ENCODE assay signal across 9 mouse cellular contexts in genomic region chr9:29410728-29411407, GRCm38 (mm10).
A peak's percentile ranks its signal among the peaks of the same experiment; 100 is the strongest.
DNase-seq lines count a peak whose midpoint lies in the region; ATAC-seq and TF ChIP-seq lines count a peak whose summit lies in the region.
"Had no signal": no experiment of that assay in that cellular context is flagged by ENCODE, and none has a peak within 500 bp of the region (broad histone marks: within the 10 kb centered on the region; RNA-seq: fewer than 3 reads in every experiment).

No protein-coding gene starts in this region.

- no peak for ATAC-seq in heart, embryonic 15.5 days (replicated peaks; ENCODE audit: insufficient number of reproducible peaks, insufficient read depth, low FRiP score, low read depth)
- no peak for ATAC-seq in forebrain, embryonic 16.5 days
- no peak for ATAC-seq in midbrain, embryonic 12.5 days (ENCODE audit: low FRiP score, low read depth)

- peak overlapping the region; percentile 67 for H3K4me3 ChIP-seq in heart, embryonic 15.5 days
- peak overlapping the region; percentile 92 for H3K4me3 ChIP-seq in cerebellum, adult 2 months (replicated peaks; ENCODE audit: insufficient read depth, low read depth, low read length)
- peak overlapping the region; percentile 61 for H3K4me3 ChIP-seq in forebrain, embryonic 16.5 days (replicated peaks; ENCODE audit: low read length)
- peak overlapping the region; percentile 51 for H3K4me3 ChIP-seq in midbrain, embryonic 12.5 days

- no peaks in the 10 kb centered on the region for H3K36me3 ChIP-seq in heart, embryonic 15.5 days
- H3K36me3 ChIP-seq in forebrain, embryonic 16.5 days (ENCODE audit: control insufficient read depth, insufficient read depth): no peaks in the 10 kb centered on the region
- H3K36me3 ChIP-seq in midbrain, embryonic 12.5 days: no peaks in the 10 kb centered on the region

- peak overlapping the region; percentile 60 for H3K9ac ChIP-seq in heart, embryonic 15.5 days
- peak overlapping the region; percentile 71 for H3K9ac ChIP-seq in forebrain, embryonic 16.5 days (replicated peaks; ENCODE audit: low read depth, low read length)
- peak overlapping the region; percentile 51 for H3K9ac ChIP-seq in midbrain, embryonic 12.5 days (replicated peaks)

- H3K4me2 ChIP-seq in heart, embryonic 15.5 days: peak overlapping the region; percentile 96
- H3K4me2 ChIP-seq in forebrain, embryonic 16.5 days (ENCODE audit: low read length): peak overlapping the region; percentile 98
- peak overlapping the region; percentile 96 for H3K4me2 ChIP-seq in midbrain, embryonic 12.5 days (replicated peaks)

- H3K9me3 ChIP-seq in heart, embryonic 15.5 days (replicated peaks): no peaks in the 10 kb centered on the region
- H3K9me3 ChIP-seq in forebrain, embryonic 16.5 days (ENCODE audit: control insufficient read depth, low read length): no peaks in the 10 kb centered on the region
- H3K9me3 ChIP-seq in midbrain, embryonic 12.5 days: no peaks in the 10 kb centered on the region

- peaks cover 16% of the 10 kb centered on the region for H3K4me1 ChIP-seq in heart, embryonic 15.5 days (replicated peaks)
- H3K4me1 ChIP-seq in cerebellum, adult 2 months (ENCODE audit: control insufficient read depth, insufficient read depth, low read length): peaks cover 15% of the 10 kb centered on the region; the same call in 1 of the 2 replicates
- H3K4me1 ChIP-seq in forebrain, embryonic 16.5 days (replicated peaks; ENCODE audit: control insufficient read depth, insufficient read depth, low read length): peaks cover 18% of the 10 kb centered on the region
- H3K4me1 ChIP-seq in midbrain, embryonic 12.5 days: peaks cover 8% of the 10 kb centered on the region; the same call in 1 of the 2 replicates

- WGBS in heart, embryonic 15.5 days: 41% methylated on average over 10 of the region's 10 CpGs
- WGBS in cerebellum, adult 2 months: 4% methylated on average over 10 of the region's 10 CpGs
- WGBS in forebrain, embryonic 16.5 days: 51% methylated on average over 10 of the region's 10 CpGs
- 54% methylated on average over 10 of the region's 10 CpGs for WGBS in midbrain, embryonic 12.5 days

- H3K27ac ChIP-seq in heart, embryonic 15.5 days: no peak overlapping the region
- H3K27ac ChIP-seq in cerebellum, adult 2 months (ENCODE audit: insufficient read depth, low read length): peak overlapping the region; percentile 85
- peak overlapping the region; percentile 76; the same call in 1 of the 2 replicates for H3K27ac ChIP-seq in forebrain, embryonic 16.5 days (ENCODE audit: low read length)
- no peak overlapping the region for H3K27ac ChIP-seq in midbrain, embryonic 12.5 days (replicated peaks)

- peak; percentile 3; the same call in 1 of the 2 replicates for TF ChIP-seq POLR2A in cerebellum, adult 2 months (IDR thresholded peaks at IDR 0.05; ENCODE audit: borderline replicate concordance, insufficient read depth, low read length)

- no peak for DNase-seq in heart, postnatal 10 days
- peak; percentile 70 to 74 for DNase-seq in cerebellum, adult 2 months
- no peak for DNase-seq in left cerebral cortex, adult 9 months (ENCODE audit: low spot score in 2 of 2)
- DNase-seq in thymus, postnatal 10 days (ENCODE audit: low spot score in 2 of 2): no peak
- DNase-seq in lung, postnatal 10 days: no peak

- H3K27me3 ChIP-seq in heart, embryonic 15.5 days: peaks cover 24% of the 10 kb centered on the region
- no peaks in the 10 kb centered on the region for H3K27me3 ChIP-seq in cerebellum, adult 2 months (ENCODE audit: control insufficient read depth, insufficient read depth, low read length)
- peaks cover 25% of the 10 kb centered on the region for H3K27me3 ChIP-seq in forebrain, embryonic 16.5 days (replicated peaks; ENCODE audit: control insufficient read depth, insufficient read depth, low read length)
- H3K27me3 ChIP-seq in midbrain, embryonic 12.5 days: peaks cover 36% of the 10 kb centered on the region
- H3K27me3 ChIP-seq: CH12.LX had no signal

- intact Hi-C loops in heart, postnatal 10 days (cut with DNase I): loop anchor here (1.0 to 5.0 kb wide), 2 partner anchors 47 to 231 kb away; no protein-coding TSS in a partner anchor

- TF ChIP-seq CTCF in cerebellum, adult 2 months (IDR thresholded peaks at IDR 0.05; ENCODE audit: borderline replicate concordance, insufficient read depth, low read depth, low read length): no peak

Comparison
In these comparisons a context has a peak if more than half of its experiments do, and no peak if none do; other contexts are left out.
1. H3K27ac ChIP-seq: peak in cerebellum, adult 2 months (single experiment) and forebrain, embryonic 16.5 days (single experiment); none in heart, embryonic 15.5 days (single experiment) and midbrain, embryonic 12.5 days (single experiment).
2. DNase-seq: peak in cerebellum, adult 2 months (2 of 2); none in heart, postnatal 10 days (0 of 2), left cerebral cortex, adult 9 months (0 of 2), thymus, postnatal 10 days (0 of 2) and lung, postnatal 10 days (single experiment).
3. Peak in every context shown above with its lines, with median percentiles within 50 percentile points of each other: H3K4me2 ChIP-seq, H3K4me3 ChIP-seq and H3K9ac ChIP-seq.